Mouse (Mus musculus) megakaryocyte-erythroid progenitor cell, adult 5-6 weeks (primary cell): ENCODE measurements around the gene Zfp248. TPM values are rescaled to one million over a fixed set of nuclear protein-coding genes. Genes with fewer than 3 reads are reported as not detected.
A peak's percentile ranks its signal among the peaks of the same experiment; 100 is the strongest.

Source experiments
- ATAC-seq: replicated peaks from 2 replicates; pipeline ENCODE4 v1.8.0; 2016; ENCODE audit warnings: mild to moderate bottlenecking, inconsistent platforms; ENCODE audit not compliant: severe bottlenecking, poor library complexity, low FRiP score, low TSS enrichment
- total RNA-seq, 2 experiments: library from RNA; stranded (forward) in 1 of 2; stranded (reverse) in 1 of 2; fragments of 200-1000, 215-1000 nt in 1 of 2; fragments of >200 nt in 1 of 2; fragmentation: Nextera tagmentation in 1 of 2; gene quantifications; 2 replicates each; pipeline ENCODE4 v1.2.3; 2014 to 2017

Zfp248 gene
- total RNA-seq, 2 experiments from 2014 or later, result 1.7 to 2.1 TPM

- peak; percentile 68 for ATAC-seq
These were observed 75.7 kb downstream of the Zfp248 start for GRCm38 (mm10) chr6:118379451-118380167.

DNA sequence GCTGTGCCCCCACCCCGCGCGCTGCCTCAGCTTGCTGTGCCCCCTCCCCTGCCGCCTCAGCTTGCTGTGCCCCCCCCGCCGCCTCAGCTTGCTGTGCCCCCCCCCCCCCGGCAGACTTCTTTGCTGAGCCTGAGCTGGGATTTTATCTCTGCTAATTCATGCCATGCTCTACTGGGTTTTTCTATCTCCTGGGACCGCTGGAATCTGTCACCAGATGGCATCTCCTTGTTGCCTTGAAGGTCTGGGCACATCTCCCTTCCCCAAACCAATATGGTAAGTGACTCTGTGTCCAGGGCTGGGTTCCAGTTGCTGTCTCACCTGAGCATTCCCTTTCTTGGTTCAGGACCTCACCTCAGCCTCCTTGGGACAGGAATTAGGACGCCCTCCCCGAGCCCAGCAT is 77.7 kb downstream of the Zfp248 start:
- no peak for ATAC-seq

Other genes starting within 250 kb of the Zfp248 start
- 50.0 and 64.2 TPM in 2 replicates for gene Bms1, start 36.1 kb downstream of the Zfp248 start, total RNA-seq (2014; fragmentation: Nextera tagmentation)
- gene Bms1, start 36.1 kb downstream of the Zfp248 start, total RNA-seq (2017), result 152 and 155 TPM in 2 replicates
- 0.59 TPM in 1 of 2 replicates, not detected in the other for gene Zfp9, start 23.8 kb upstream of the Zfp248 start, total RNA-seq (2014; fragmentation: Nextera tagmentation)
- 0.38 and 0.42 TPM in 2 replicates for gene Zfp9, start 23.8 kb upstream of the Zfp248 start, total RNA-seq (2017)
- 14.8 and 19.2 TPM in 2 replicates for gene Ankrd26, start 106.7 kb upstream of the Zfp248 start, total RNA-seq (2014; fragmentation: Nextera tagmentation)
- 30.7 and 39.6 TPM in 2 replicates for gene Ankrd26, start 106.7 kb upstream of the Zfp248 start, total RNA-seq (2017)